Mouse (Mus musculus) intestine, embryonic 15.5 days (tissue): ENCODE results near the gene Rras2. TPM values are rescaled to one million over a fixed set of nuclear protein-coding genes. Genes with fewer than 3 reads are reported as not detected.

Source experiments
- ATAC-seq: fragments of 200-750 bp; cut with Nextera tagmentation; 2 replicates; pipeline ENCODE4 v1.8.0; 2017; ENCODE audit warnings: moderate TSS enrichment, moderate library complexity
- H3K27ac ChIP-seq: fragments of 300-500 bp; sonication (generic); 2 replicates; pipeline ENCODE4 v1.5.1; 2015; ENCODE audit warnings: mild to moderate bottlenecking, inconsistent platforms
- H3K27me3 ChIP-seq: fragments of 300-500 bp; sonication (generic); replicated peaks from 2 replicates; pipeline ENCODE4 v1.6.1; 2015; ENCODE audit warnings: inconsistent platforms
- H3K36me3 ChIP-seq: fragments of 300-500 bp; sonication (generic); 2 replicates; pipeline ENCODE4 v1.6.1; 2015; ENCODE audit warnings: inconsistent platforms
- H3K4me1 ChIP-seq: fragments of 300-500 bp; sonication (generic); replicated peaks from 2 replicates; pipeline ENCODE4 v1.6.1; 2015; ENCODE audit warnings: inconsistent platforms
- H3K4me2 ChIP-seq: fragments of 300-500 bp; sonication (generic); replicated peaks from 2 replicates; pipeline ENCODE4 v1.6.1; 2015; ENCODE audit warnings: mild to moderate bottlenecking, inconsistent platforms
- H3K4me3 ChIP-seq: fragments of 300-500 bp; sonication (generic); replicated peaks from 2 replicates; pipeline ENCODE4 v1.5.1; 2015; ENCODE audit warnings: inconsistent platforms
- H3K9ac ChIP-seq: fragments of 300-500 bp; sonication (generic); 2 replicates; pipeline ENCODE4 v1.6.1; 2015; ENCODE audit warnings: inconsistent platforms
- H3K9me3 ChIP-seq: fragments of 300-500 bp; sonication (generic); 2 replicates; pipeline ENCODE4 v1.6.1; 2016; ENCODE audit warnings: inconsistent platforms
- WGBS: fragments of 180-500 bp; shearing (Covaris S2); methylation state at CpG from one replicate; pipeline ENCODE4 v1.1.7; 2015; 5-methylcytosine and 5-hydroxymethylcytosine counted together
- polyA plus RNA-seq: library from polyadenylated mRNA; unstranded; fragments of >200 nt; fragmentation: Nextera tagmentation; extraction: Ambion mirVana; gene quantifications from 2 replicates; pipeline ENCODE4 v1.2.1, GENCODE M21; 2015

The Rras2 gene
- polyA plus RNA-seq, result 26.6 and 26.8 TPM in 2 replicates

DNA sequence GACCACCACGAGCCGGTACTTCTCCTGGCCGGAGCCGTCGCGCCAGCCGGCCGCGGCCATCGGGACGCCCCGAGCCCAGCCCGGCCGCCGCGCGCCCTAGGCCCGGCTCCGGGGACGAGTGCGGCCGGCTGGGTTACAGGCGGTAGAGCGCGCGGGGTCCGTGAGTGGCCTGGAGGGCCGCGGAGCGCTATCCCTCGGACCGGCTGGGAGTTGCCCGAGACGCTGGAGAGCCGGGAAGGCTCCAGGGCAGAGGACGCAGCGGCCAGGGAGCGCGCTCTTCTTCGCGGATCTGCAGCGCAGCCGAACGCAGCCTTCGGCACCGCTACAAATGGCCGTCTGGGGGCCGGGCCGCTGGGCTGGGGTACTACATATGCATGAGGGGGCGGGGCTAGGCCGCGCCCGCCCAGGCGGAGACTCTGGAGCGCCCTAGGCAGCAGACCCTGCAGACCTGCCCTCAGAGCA lies at the start of gene Rras2:
Gene Rras2 (minus strand): TSS at position 338 of the 462 bp plus-strand sequence.
- H3K36me3 ChIP-seq, result no peaks in the 10 kb centered on the region
- peak within 1 kb of the TSS; percentile 91 for H3K4me3 ChIP-seq
- peak within 1 kb of the TSS; percentile 83 for H3K9ac ChIP-seq
- peaks cover 10% of the 10 kb centered on the region; the same call in 1 of the 2 replicates for H3K4me1 ChIP-seq
- no peaks in the 10 kb centered on the region for H3K9me3 ChIP-seq
- H3K27ac ChIP-seq, result peak within 1 kb of the TSS; percentile 98
- H3K27me3 ChIP-seq, result no peaks in the 10 kb centered on the region
- ATAC-seq, result peak; percentile 98
- H3K4me2 ChIP-seq, result peak within 1 kb of the TSS; percentile 84
- under 1% methylated on average over 55 of the region's 55 CpGs for WGBS

GRCm38 (mm10) chr7:114162975-114163374 lies 45.4 kb upstream of the Rras2 start:
- H3K4me3 ChIP-seq, result no peak overlapping the region
- no peaks in the 10 kb centered on the region for H3K27me3 ChIP-seq
- no peak for ATAC-seq
- H3K9ac ChIP-seq, result no peak overlapping the region
- H3K4me1 ChIP-seq, result no peaks in the 10 kb centered on the region
- H3K4me2 ChIP-seq, result no peak overlapping the region
- H3K36me3 ChIP-seq, result no peaks in the 10 kb centered on the region
- no peak overlapping the region for H3K27ac ChIP-seq
- no peaks in the 10 kb centered on the region for H3K9me3 ChIP-seq
- 86% methylated on average over 5 of the region's 5 CpGs for WGBS

DNA sequence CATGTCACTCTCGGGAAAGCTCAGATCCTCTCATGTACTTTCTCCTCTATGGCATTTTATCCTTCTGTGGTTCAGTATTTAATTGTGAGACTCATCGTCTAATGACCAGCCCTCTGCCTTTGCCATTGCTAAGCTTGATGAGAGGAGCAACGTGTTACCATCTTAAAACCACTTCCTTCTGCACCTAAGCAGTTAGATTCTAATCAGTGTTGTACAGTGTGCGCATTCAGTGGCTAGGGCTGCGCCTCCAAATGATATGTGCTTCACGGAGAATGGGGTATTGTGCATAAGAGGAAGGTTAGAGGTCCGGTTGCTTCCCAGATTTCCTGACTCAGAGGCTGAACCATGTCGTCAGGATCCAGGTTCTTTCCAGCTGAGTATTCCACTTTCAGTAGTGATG lies 43.5 kb upstream of the Rras2 start:
- Histone ChIP-seq H3K4me1 (no peaks in the 10 kb centered on the region), H3K4me3 (no peak overlapping the region), H3K9ac (no peak overlapping the region), H3K9me3 (no peaks in the 10 kb centered on the region), H3K27ac (no peak overlapping the region), H3K36me3 (no peaks in the 10 kb centered on the region), H3K4me2 (no peak overlapping the region), H3K27me3 (no peaks in the 10 kb centered on the region)
- WGBS, result 79% methylated on average over 8 of the region's 8 CpGs
- no peak for ATAC-seq

DNA sequence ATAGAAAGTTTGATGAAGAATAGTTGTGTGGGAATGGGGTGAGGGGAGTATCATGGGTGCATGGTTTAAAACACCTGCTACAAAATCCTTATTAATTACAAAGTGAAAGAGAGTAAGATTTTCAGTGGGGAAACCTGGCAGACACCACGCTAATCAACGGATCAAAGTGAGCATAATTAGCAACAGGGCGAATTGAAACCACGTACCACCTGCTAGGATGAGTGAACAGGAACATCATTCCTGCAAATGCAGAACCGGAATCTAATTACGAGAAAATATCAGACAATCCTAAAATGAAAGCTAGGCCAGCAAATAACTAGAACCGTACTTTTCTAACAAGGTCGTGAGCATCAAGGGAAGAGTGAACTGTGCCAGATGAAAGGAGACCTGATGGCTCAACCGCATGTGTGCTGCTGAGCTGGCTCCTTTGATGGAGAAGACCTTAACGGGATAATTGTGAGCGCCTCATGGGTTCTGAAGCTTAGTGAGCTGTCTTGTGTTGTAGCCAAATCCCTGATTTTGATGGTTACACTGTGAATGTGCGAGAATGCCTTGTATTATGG lies 40.2 kb upstream of the Rras2 start:
- H3K27me3 ChIP-seq, result no peaks in the 10 kb centered on the region
- H3K4me1 ChIP-seq, result no peaks in the 10 kb centered on the region
- H3K9ac ChIP-seq, result no peak overlapping the region
- H3K36me3 ChIP-seq, result no peaks in the 10 kb centered on the region
- WGBS, result 91% methylated on average over 12 of the region's 12 CpGs
- no peak overlapping the region for H3K4me2 ChIP-seq
- H3K27ac ChIP-seq, result no peak overlapping the region
- no peak for ATAC-seq
- no peaks in the 10 kb centered on the region for H3K9me3 ChIP-seq
- H3K4me3 ChIP-seq, result no peak overlapping the region

DNA sequence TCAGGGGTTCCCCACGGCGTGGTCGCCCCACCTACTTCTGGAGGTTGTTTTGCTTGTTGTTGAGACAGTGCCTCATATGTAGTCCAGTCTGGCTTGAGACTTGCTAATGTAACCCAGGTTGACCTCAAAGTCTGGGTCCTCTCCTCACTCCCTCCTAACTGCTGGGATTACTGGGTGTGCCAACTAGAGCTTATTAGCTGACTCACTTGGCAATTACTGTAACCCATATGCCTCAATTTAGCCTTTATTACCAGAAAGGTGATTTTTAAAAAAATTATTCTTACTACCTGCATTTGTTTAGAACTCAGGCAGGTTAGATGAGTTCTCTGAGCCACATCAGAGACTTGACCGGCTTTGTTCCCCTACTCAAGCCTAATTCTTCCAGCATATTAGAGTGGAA lies 38.8 kb upstream of the Rras2 start:
- ATAC-seq, result no peak
- Histone ChIP-seq H3K9ac (no peak overlapping the region), H3K27ac (no peak overlapping the region), H3K9me3 (no peaks in the 10 kb centered on the region), H3K4me1 (no peaks in the 10 kb centered on the region), H3K36me3 (no peaks in the 10 kb centered on the region), H3K4me3 (no peak overlapping the region), H3K4me2 (no peak overlapping the region), H3K27me3 (no peaks in the 10 kb centered on the region)
- 96% methylated on average over 4 of the region's 4 CpGs for WGBS

DNA sequence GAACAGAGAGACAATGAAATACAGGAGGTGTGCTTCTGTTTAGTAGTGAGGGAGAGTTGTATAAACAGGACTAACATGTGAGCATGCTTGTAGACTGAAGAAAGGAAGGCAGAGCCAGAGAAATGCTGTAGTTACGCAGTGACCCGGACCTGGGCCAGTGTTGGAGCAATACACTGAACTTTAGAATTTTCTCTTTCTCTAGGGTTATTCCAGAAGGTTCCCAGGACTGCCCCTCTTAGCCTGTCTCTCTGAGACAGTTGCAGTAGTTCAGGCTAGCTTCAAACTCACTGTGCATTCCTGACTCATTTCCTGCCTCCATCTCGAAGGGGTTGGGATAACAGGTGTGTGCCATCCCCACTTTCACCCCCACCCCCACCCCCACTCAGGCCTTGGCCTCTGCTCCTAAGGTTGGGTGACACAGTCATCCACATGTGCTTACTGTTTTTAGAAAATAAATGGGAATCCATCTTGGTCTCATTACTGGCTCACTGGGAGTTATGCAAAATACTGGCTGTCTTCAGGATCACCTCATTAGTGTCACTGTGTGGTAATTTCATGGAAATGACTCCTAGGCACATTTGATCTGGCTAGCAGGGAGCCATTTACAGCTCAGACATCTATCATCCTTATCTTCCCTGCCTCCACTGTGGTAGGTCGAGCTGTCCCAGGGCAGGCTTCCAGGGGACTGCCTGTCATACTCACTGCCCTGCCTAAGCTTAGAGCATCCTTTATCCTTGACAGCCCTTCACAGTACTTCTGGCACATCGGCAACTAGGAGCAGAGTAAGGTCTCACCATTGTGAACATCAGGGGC lies 37.7 kb upstream of the Rras2 start:
- no peak for ATAC-seq
- Histone ChIP-seq H3K4me1 (no peaks in the 10 kb centered on the region), H3K9me3 (no peaks in the 10 kb centered on the region), H3K27ac (no peak overlapping the region), H3K4me2 (no peak overlapping the region), H3K4me3 (no peak overlapping the region), H3K36me3 (no peaks in the 10 kb centered on the region), H3K27me3 (no peaks in the 10 kb centered on the region), H3K9ac (no peak overlapping the region)
- 49% methylated on average over 5 of the region's 5 CpGs for WGBS

DNA sequence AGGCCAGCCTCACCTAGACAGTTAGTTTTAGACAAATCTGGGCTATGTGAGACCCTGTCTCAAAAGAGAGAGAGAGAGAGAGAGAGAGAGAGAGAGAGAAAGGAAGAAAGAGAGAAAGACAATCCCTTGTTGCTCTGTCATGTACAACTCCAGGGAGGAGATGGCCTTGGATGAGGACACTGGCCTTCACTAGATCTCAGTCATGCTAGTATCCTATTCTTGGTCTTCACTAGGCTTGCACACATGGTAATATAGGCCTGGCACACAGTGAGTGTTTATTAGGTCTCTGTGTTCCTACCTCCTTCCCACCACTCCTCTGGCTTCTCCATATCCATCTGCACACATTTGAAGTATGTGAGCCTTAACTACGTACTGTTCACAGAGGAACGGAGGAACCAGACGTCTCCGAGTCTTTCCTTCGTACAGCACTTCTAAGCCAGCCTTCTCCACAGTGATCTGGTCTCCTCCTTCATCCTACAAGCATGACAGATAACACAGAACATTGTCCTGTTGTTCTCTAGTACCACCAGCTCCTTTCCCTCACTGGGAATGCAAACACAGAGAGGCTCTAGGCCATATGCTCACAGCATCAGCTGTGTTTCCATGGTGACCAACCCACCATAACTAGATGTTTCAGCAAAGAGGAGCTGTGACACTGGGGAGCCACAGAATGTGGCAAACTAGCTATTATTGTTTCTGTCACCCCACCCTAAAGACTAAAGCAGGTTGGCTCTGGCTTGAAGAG lies 33.6 kb upstream of the Rras2 start:
- 91% methylated on average over 5 of the region's 5 CpGs for WGBS
- H3K27me3 ChIP-seq, result no peaks in the 10 kb centered on the region
- no peak for ATAC-seq
- no peak overlapping the region for H3K27ac ChIP-seq
- H3K4me3 ChIP-seq, result no peak overlapping the region
- no peaks in the 10 kb centered on the region for H3K4me1 ChIP-seq
- H3K36me3 ChIP-seq, result no peaks in the 10 kb centered on the region
- no peak overlapping the region for H3K9ac ChIP-seq
- no peaks in the 10 kb centered on the region for H3K9me3 ChIP-seq
- no peak overlapping the region for H3K4me2 ChIP-seq

DNA sequence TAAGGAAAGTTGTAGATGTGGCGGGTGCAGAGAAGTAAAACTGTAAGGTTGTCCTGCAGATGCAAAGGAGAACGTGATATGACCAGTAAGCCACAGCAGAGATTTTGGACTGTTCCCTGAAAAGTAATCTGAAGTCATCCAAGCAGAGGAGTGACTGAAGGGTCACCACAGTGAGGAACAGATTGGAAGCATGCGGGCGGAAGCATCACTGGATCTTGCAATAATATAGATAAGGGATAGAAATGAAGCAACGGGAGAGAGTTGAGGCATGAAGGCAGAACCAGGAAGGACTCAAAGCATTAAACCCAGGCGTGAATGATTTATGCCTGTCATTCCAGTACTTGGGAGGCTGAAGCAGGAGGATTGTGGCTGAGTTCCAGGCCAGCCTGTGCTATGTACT lies 32.0 kb upstream of the Rras2 start:
- 88% methylated on average over 6 of the region's 6 CpGs for WGBS
- H3K36me3 ChIP-seq, result no peaks in the 10 kb centered on the region
- no peak overlapping the region for H3K4me3 ChIP-seq
- no peak overlapping the region for H3K4me2 ChIP-seq
- H3K27ac ChIP-seq, result no peak overlapping the region
- no peaks in the 10 kb centered on the region for H3K27me3 ChIP-seq
- no peak for ATAC-seq
- H3K9ac ChIP-seq, result no peak overlapping the region
- no peaks in the 10 kb centered on the region for H3K4me1 ChIP-seq
- no peaks in the 10 kb centered on the region for H3K9me3 ChIP-seq

DNA sequence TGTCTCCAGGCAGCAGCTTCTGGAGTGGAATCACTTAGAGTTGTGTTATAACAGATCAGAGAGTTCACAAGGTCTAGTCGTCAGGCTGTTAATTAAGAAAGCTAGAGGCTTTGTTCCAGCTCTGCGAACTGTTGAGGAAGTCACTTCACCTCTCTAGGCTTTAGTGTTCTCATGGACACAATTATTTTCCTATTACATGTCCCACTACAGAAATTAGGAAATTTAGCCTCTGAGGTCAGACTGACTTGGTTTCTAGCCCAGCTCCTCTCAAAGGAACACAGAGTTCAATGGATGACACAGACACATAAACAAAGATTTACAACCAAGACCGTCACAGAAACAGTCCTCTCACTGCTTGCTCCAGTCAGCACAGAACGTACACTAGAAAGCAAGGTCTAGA lies 31.6 kb upstream of the Rras2 start:
- Histone ChIP-seq H3K9me3 (no peaks in the 10 kb centered on the region), H3K4me3 (no peak overlapping the region), H3K4me2 (no peak overlapping the region), H3K27me3 (no peaks in the 10 kb centered on the region), H3K4me1 (no peaks in the 10 kb centered on the region), H3K36me3 (no peaks in the 10 kb centered on the region), H3K9ac (no peak overlapping the region), H3K27ac (no peak overlapping the region)
- no peak for ATAC-seq
- WGBS, result 59% methylated on average over 4 of the region's 4 CpGs

DNA sequence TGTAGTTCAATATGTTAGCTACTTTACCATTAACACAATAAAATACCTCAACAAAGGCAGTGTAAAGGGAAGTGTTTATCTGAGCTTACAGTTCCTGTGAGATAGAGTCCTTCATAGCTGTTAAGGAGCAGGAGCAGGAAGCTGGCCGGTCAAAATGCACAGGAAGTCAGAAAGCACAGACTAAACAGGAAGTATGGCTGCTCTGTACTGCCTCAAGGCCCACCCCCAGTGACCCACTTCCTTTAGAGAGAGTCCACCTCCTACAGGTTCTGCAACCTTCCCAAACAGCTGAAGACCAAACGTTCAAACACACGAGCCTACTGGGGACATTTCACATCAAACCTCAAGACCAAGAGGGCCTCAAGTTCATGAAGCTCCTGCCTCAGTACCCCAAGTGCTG lies 28.3 kb upstream of the Rras2 start:
- Histone ChIP-seq H3K36me3 (no peaks in the 10 kb centered on the region), H3K9ac (no peak overlapping the region), H3K4me1 (no peaks in the 10 kb centered on the region), H3K4me2 (no peak overlapping the region), H3K9me3 (no peaks in the 10 kb centered on the region), H3K27ac (no peak overlapping the region), H3K27me3 (no peaks in the 10 kb centered on the region), H3K4me3 (no peak overlapping the region)
- WGBS, result 80% methylated on average over 3 of the region's 3 CpGs
- ATAC-seq, result no peak

DNA sequence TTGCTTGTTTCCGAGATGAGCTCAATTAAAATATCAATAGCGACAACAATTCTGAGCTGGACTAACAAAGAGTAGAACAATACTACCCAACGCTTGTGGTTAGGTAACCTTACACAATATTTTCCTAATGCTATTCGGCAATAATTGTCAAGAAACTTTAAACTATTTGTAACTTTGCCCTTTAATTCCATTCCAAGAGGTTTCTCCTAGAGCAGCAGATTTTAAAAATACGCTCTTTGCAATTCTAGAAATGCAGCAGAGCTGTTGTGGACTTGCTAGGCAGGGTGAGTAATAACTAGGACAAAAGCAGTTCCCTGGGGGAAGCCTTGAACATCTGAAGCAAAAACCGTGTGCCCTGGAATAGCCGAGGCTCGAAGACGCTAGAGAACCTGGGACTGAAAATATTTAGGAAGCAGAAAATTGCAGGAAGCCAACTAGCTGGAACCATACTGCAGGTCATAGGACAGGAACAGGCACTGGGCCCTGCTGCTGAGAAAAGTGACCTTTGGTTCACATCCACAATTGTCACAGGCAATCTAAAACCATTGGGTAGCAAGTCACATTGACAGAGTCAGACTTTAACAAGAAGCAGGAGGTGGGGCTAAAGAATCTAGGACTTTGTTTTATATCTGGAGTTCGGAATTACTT lies 24.7 kb upstream of the Rras2 start:
- H3K36me3 ChIP-seq, result no peaks in the 10 kb centered on the region
- no peak overlapping the region for H3K27ac ChIP-seq
- no peak overlapping the region for H3K4me3 ChIP-seq
- peak; percentile 80 for ATAC-seq
- H3K9me3 ChIP-seq, result no peaks in the 10 kb centered on the region
- no peak overlapping the region for H3K9ac ChIP-seq
- WGBS, result 76% methylated on average over 10 of the region's 10 CpGs
- no peak overlapping the region for H3K4me2 ChIP-seq
- H3K4me1 ChIP-seq, result no peaks in the 10 kb centered on the region
- no peaks in the 10 kb centered on the region for H3K27me3 ChIP-seq

- 77% methylated on average over 7 of the region's 7 CpGs for WGBS
- no peak for ATAC-seq
These were observed 22.4 kb upstream of the Rras2 start for GRCm38 (mm10) chr7:114140026-114140425.

More at GRCm38 (mm10) chr7:114140026-114140425, 22.4 kb upstream of the Rras2 start:
- Histone ChIP-seq H3K4me1 (no peaks in the 10 kb centered on the region), H3K9me3 (no peaks in the 10 kb centered on the region), H3K27ac (no peak overlapping the region), H3K36me3 (no peaks in the 10 kb centered on the region), H3K27me3 (no peaks in the 10 kb centered on the region), H3K4me2 (no peak overlapping the region), H3K4me3 (no peak overlapping the region), H3K9ac (no peak overlapping the region)
